Mouse (Mus musculus) adrenal gland, adult 18-20 months (tissue): ENCODE results near the gene Hacd2. TPM values are rescaled to one million over a fixed set of nuclear protein-coding genes. Genes with fewer than 3 reads are reported as not detected.

ENCODE experiments used
- DNase-seq, 2 experiments: peaks; one replicate each; pipeline ENCODE4 v3.0.0; 2021 to 2022; ENCODE audit warnings: low spot score in 2 of 2
- long read RNA-seq, 2 experiments: library from polyadenylated mRNA; stranded (forward); transcript quantifications; one replicate each; pipeline ENCODE4 v2.0.0; 2021
- total RNA-seq, 2 experiments: library from RNA; stranded (reverse); gene quantifications; 1 replicate in 1 of 2; 2 replicates in 1 of 2; pipeline ENCODE4 v1.2.3; 2021

The Hacd2 gene
- 10 to 100 TPM; 63.6 to 64.9 TPM for total RNA-seq
- long read RNA-seq, experiment 1, partial matches to known transcripts: 6 of 13 reads
- long read RNA-seq, experiment 1, other reads (novel, unspliced or antisense): 4 of 13 reads
- long read RNA-seq, experiment 2, partial matches to known transcripts: 20 of 22 reads
- long read RNA-seq, experiment 2, other reads (novel, unspliced or antisense): 2 of 22 reads

DNA sequence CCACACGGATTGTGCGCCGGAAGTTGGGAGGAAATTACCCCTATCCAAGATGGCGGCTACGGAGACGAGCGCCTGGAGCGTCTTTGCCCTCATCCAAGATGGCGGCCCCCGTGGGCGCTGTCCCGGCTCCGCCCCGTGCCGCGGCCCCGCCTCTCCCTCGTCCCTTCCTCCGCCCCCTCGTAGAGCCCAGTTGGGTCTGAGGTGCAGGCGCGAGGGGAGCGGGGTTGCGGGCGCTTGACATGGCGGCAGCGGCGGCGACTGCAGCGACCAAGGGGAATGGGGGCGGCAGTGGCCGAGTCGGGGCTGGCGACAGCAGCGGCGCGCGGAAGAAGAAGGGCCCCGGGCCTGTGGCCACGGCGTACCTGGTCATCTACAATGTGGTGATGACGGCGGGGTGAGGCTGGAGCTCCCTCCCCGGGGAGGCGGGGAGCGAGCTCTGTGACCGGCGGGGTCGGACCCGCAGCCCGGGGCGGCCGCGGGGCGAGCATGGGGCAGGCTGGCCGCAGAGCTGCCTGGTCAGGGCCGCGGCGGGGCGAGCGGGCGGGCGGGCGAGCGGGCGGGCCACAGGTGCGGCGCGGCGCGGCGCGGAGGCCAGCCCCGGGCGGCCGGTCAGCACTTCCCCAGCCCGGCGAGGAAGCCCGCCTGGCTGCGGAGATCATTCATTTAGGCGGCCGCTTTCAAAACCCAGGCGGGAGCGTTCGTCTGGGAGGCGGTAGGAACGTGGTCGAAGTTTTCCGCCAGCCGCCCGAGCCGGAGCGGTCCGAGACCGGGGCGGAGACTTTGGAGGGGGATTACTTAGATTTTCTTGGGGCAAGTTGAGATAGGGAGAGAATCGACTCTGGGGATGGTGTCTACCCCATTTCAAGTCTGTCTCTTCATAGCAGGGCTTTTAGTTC, at the start of gene Hacd2:
Hacd2 (plus strand) TSS at position 187 of the 896 bp plus-strand sequence.
- DNase-seq: peak; percentile 94 to 97

- DNase-seq: no peak
Observed at GRCm38 (mm10) chr16:34972471-34972870, 49.8 kb upstream of the Hacd2 start.

GRCm38 (mm10) chr16:34975544-34975943, 46.7 kb upstream of the Hacd2 start:
- no peak for DNase-seq

- DNase-seq: no peak
Observed at GRCm38 (mm10) chr16:34976630-34977029, 45.6 kb upstream of the Hacd2 start.

- no peak for DNase-seq
Observed at GRCm38 (mm10) chr16:34978018-34978417, 44.2 kb upstream of the Hacd2 start.

DNA sequence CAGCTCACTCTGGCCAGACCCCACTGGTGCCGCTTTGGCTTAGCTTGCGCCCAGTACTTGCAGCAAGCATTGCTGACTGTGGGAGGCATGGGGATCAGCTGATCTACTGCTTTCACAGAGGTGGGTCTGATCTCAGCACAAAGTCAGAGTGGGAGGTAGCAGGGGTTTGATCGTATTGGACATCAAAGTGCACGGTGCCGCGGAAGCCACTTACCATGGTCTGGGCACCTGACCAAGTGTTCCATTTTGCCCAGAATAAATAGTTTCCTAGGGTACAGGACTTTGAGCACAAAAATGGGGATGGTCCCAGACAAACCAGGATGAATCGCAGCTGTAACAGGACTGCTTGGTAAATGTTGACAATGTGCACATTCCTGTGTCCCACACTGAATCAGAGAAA, 41.2 kb upstream of the Hacd2 start:
- DNase-seq: no peak

DNA sequence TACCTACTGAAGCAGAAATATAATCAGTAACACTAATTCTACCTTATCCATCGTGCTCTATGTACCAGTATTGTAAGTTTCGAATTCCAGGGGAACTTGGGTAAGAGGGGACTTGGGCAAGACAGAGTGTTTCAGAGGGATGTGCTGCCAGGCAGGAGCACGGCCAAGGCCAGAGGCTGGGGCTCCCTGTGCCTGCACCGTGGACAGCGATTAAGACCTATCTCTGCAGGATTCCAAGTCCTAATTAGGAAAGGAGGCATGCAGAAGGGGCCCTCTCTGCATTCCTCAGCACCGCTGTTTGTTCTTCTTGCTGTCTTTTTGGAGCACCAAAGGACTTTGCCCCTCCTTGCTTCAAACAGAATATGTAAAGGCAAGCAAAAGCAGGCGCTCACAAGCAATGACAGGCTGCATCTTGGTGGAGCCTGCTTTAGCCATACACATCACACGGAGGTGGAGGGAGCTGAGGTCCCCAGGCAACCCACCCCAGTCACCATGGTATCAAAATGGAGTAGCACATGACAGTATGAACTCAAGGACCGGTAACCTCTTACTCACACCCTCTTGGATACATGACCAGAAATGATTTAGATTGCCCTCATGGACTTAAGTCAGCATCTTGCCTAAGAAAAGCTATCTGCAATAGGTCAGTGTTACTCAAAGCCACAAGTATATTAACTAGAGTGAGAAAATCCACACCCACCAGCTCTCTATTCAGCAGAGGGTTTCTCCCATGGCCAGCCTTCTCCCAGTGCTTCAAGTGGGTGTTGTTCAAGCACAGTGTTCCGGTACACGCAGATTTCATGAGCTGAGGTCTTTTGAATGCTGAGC, 37.8 kb upstream of the Hacd2 start:
- no peak for DNase-seq

GRCm38 (mm10) chr16:34985031-34985346, 37.2 kb upstream of the Hacd2 start:
- no peak for DNase-seq

DNA sequence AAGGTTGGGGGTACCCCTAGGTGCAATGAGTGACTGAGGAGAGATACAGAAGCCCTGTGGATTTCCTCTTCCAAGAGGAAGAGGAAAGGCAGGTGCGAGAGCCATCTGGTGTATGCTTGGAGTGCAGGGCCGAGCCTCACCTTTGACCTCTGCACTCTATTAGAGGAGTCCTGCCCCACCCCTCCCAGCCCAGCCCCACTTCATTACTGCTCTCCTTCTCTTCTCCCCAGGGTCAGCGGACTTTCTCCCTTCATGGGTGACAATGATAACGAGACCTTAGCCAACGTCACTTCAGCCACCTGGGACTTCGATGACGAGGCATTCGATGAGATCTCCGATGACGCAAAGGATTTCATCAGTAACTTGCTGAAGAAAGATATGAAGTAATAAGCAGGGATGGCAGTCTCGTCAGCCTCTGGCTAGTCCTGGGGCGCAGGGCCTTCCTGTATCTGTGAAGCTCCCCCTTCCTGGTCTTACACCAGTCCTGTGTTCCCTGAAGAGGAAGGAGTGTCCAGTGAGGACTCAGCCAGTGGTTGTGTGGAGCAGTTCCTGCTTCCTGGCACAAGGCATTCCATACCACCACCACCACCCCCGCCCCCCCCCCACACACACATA, 35.9 kb upstream of the Hacd2 start:
- DNase-seq: no peak

DNA sequence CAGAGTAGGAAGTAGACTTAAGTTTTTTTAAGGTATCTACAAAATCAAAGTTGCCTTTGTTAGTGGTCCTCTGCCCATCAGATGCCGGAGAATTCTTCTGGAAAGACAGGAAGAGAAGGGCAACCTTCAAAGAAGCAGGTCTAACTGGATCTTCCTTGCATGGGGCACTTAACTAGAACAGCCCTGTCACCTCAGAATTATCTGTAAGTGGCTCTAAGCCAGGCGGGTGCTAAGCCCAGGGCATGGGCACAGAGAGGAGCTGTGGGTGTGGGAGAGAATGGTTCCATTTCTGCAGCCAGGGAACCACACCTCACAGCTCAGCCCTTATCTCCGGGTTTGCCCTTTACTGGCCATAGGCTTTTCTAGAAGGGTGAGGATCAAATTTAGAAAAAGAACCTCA, 30.9 kb upstream of the Hacd2 start:
- DNase-seq: no peak

DNA sequence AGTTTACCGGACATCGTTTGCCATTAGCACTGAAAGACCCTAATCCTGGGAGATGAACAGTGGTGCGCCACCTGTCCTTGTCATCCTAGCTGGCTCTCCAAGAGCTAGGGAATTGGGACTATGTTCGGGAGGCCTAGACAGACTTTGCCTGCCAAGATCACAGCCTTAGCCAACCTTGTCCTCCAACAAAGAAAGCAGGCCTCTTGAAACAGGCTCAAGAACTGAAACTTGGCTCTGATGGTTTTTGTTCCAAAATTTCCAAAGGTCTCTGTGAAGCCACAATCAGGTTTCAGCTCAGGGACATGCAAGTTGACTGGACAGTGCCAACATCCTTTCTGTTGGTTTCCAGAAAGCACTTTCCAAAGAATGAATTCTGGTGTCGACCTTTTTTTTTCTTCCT, 29.4 kb upstream of the Hacd2 start:
- DNase-seq: no peak

DNA sequence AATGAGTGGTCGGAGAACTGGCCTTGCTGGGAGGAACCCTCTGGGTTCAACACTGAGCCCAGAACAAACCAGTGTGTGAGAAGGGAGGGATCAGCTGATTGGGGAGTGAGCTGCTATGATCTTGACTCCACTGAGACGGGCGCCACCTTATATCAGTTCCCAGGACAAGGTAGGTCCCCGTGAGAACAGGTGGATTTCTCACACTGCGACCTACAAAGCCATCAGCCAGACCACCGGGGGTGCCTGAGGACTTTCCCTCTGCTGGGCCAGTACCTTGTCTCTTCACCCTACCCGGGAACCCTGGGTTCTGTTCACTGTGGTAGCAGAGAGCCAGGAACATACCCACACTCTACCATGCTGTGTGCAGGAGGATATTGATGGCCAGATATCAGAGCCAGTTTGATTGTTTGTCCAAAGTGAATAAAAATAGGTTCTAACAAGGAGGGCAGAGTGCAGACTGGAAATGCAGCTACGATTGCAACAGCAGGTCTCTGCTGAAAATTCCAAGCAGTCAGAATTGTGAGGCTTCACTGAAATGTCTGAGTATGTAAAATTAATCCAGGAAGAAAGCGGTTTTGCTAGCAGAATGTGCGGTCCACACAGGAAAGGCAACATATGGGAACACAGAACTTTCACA, 28.4 kb upstream of the Hacd2 start:
- DNase-seq: no peak

GRCm38 (mm10) chr16:34994641-34995141, 27.5 kb upstream of the Hacd2 start:
- no peak for DNase-seq

DNA sequence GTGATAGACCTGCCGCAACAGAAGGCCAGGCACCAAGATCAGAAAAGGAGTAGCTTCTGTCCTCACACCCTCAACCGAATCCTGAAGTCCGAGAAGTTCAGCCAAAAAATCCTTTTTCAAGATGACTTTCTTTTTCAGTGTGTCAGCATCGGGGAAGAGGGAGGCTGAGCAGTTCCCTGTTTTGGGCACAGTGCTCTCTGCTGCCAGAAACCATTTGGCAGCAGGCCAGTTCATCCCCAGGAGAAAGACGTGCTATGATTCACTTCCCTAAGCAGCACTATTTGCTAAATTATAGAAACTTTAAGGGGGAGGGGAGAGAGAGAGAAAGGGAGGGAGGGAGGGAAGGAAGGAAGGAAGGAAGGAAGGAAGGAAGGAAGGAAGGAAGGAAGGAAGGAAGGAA, 26.1 kb upstream of the Hacd2 start:
- peak; percentile 76 for DNase-seq

DNA sequence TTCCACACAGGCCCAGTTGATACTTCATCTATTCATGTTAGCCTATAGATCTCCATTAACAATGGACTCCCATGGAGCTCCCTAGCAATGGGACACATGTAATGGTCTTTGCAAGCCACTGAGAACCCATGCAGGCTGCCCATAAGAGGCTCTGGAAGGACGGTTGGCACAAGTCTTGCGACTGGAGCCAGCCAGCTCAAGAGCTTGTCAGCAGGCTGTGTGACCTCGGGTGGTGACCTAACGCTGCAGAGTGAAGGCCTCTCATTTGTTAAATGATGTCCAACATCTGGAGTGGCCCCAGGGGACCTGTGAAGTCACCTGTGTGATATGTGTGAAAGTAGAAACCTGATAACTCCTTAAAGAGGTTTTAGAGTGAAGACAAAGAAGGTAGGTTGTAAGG, 25.2 kb upstream of the Hacd2 start:
- peak in 1 of 2 experiments; percentile 18 for DNase-seq

DNA sequence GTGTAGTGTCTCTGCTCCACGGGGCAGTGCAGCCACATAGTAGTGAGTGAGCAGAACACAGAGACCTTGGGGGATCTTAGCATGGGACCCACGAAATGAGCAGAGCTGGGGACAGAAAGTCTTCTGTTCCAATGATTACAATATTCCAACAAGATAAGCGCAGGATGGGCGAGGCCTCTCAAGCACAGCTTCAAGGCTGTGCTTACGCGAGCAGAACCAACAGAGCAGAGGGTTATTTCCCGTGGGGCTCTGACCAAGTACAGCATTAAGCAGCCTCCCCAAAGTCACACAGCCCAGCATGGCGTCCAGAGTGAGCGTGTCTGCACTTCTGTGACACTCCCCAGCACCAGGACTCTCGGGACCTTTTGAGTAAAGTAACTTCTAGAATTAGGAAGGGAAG, 24.7 kb upstream of the Hacd2 start:
- no peak for DNase-seq

DNA sequence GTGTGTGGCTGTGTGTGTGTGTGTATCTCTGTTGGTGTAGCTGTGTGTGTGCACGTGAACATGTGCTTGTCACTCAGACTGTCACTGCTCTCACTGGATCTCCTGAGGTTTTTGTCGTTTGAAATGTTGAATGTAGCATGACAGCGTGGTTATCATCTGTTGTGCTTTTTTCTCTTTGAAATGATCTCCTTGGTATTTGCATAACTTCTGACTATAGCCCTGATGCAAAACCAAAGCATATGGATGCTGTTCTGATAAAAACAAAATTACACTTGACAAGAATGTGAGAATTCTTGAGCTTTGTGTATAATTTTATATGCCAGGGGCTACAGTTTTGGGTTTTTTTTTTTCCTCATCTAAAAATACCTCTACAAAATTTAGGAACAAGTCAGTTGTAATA, 23.2 kb upstream of the Hacd2 start:
- no peak for DNase-seq

DNA sequence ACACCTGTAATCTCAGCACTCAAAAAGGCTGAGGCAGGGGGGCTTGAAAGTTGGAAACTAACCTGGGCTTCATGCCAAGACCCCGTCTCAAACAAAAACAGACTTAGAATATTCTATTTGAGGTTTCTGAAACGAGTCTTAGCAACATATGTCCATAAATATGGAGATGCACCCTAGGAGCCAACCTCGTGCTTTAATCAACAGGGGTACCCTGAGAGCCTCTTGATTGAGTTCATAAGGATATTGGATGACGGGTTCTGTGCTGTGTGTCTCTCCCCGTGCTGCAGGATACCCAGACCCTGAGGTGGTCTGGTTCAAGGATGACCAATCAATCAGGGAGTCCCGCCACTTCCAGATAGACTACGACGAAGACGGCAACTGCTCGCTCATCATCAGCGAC, 22.2 kb upstream of the Hacd2 start:
- DNase-seq: no peak

DNA sequence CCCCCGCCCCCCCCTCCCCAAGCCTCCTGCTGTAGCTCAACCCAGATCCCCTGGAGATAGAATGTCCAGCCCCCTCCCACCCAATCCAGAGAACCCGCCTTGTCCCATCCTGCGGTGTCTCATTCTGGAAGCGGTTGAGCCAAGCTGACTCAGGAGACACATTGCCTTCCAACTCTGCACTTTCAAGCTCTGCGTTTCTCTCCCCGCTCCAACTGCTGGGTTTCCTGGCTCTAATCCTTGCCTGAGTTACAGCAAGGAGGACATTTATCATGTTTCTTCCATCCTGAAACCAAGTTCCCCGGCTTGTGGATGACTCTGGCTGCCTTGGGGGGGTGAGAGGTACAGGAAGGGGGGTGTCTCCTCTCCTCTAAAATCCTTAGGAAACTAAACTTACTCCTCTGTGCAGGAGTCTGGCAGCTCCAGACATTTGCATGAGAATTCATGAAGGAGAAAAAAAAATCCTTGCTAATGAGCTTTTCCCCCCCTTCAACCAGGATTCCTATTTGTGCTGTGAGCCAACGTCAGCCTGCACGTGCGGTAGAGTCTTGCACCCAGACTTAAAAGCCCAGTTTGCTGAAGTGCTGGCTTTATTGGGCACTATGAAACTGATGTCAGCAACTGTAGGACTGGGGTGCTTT, 21.2 kb upstream of the Hacd2 start:
- no peak for DNase-seq

DNA sequence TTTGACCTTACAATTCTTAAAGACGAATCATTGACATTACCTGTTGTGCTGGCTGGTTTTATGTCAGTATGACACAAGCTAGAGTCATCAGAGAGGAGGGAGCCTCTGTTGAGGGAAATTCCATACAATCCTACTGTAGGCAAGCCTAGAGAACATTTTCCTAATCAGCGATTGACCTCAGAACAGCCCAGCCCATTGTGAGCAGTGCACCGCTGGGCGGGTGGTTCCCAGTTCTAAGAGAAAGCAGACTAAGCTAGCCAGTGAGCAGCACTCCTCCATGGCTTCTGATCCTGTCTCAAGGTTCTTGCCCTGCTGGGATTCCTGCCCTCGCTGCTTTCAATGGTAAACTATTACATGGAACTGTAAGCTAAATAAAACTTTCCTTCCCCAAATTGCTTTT, 17.9 kb upstream of the Hacd2 start:
- DNase-seq: no peak
